Mouse (Mus musculus): ENCODE results near the gene Hhex. TPM values are rescaled to one million over a fixed set of nuclear protein-coding genes. Genes with fewer than 3 reads are reported as not detected.

Gene Hhex
- polyA plus RNA-seq, 1 experiment from 2014 or later = 11.8 TPM

DNA sequence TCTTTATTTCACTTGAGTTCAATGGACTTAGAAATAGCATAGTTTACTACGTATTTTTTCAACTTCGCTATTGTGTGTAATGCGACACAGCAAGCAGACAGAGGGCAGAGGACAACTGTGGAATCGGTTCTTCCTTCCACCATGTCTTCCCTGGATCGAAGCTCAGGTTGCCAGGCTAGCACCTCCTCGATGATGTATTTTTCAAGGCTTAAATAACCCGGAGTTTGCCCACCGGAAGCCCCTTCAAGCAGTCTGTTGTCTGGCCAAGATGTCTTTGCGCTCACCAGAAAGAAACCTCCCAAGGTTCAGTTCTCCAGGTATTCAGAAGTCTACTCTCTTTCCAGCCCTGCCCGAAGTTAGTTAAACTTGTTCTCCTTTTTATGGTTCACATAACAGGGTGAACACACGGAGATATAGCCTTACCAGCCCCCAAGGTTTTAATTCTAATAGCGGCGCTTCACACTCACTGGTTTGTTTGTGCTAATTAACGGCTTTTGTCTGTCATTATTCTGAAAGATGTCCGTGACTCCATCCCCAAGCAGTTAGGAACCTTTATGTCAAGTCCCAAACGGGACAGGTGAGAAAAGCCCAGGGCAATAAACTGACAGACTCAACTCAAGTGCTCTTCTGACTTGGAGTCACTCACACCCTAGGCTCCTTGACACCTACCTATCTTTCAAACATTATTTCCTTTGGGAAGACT lies 1.6 kb upstream of the Hhex start:
- H3K9me3 ChIP-seq (ENCODE audit: control insufficient read depth, low read length) = 0 out of 2 replicates have a peak, but pooled peaks cover 2% of the 10 kb centered on the region
- ATAC-seq = no peak
- no peak overlapping the region for H3K4me2 ChIP-seq (ENCODE audit: low read depth, low read length)

GRCm38 (mm10) chr19:37433895-37434262 lies 731 bp upstream of the Hhex start:
- peaks cover 14% of the 10 kb centered on the region for H3K4me1 ChIP-seq (ENCODE audit: control insufficient read depth, insufficient read depth, low read length)
- 2% methylated on average over 14 of the region's 14 CpGs for WGBS
- H3K9ac ChIP-seq (ENCODE audit: low read depth, low read length) = peak overlapping the region; percentile 74
- no peaks in the 10 kb centered on the region for H3K36me3 ChIP-seq (ENCODE audit: control insufficient read depth, insufficient read depth, low read length)
- H3K27me3 ChIP-seq (replicated peaks; ENCODE audit: control insufficient read depth, insufficient read depth, low read length) = peaks cover 56% of the 10 kb centered on the region
- H3K4me2 ChIP-seq (ENCODE audit: low read depth, low read length) = peak overlapping the region; percentile 94
- H3K9me3 ChIP-seq (ENCODE audit: control insufficient read depth, low read length) = 0 out of 2 replicates have a peak, but pooled peaks cover 2% of the 10 kb centered on the region
- peak overlapping the region; percentile 64 for H3K4me3 ChIP-seq (ENCODE audit: low read length)
- ATAC-seq = peak; percentile 30
- H3K27ac ChIP-seq (ENCODE audit: low read length) = no peak overlapping the region

More for the DNA sequence above, 1.6 kb upstream of the Hhex start:
- Histone ChIP-seq H3K4me1 (ENCODE audit: control insufficient read depth, insufficient read depth, low read length) (peaks cover 14% of the 10 kb centered on the region), H3K27me3 (replicated peaks; ENCODE audit: control insufficient read depth, insufficient read depth, low read length) (peaks cover 54% of the 10 kb centered on the region), H3K9ac (ENCODE audit: low read depth, low read length) (no peak overlapping the region), H3K27ac (ENCODE audit: low read length) (no peak overlapping the region), H3K4me3 (ENCODE audit: low read length) (no peak overlapping the region), H3K36me3 (ENCODE audit: control insufficient read depth, insufficient read depth, low read length) (no peaks in the 10 kb centered on the region)
- 22% methylated on average over 16 of the region's 16 CpGs for WGBS

- H3K27ac ChIP-seq (ENCODE audit: low read length) = peak overlapping the region; percentile 73
- peak overlapping the region; percentile 74 for H3K9ac ChIP-seq (ENCODE audit: low read depth, low read length)
- peak overlapping the region; percentile 64 for H3K4me3 ChIP-seq (ENCODE audit: low read length)
- peak; percentile 76 for ATAC-seq
- H3K9me3 ChIP-seq (ENCODE audit: control insufficient read depth, low read length) = 0 out of 2 replicates have a peak, but pooled peaks cover 2% of the 10 kb centered on the region
- H3K4me2 ChIP-seq (ENCODE audit: low read depth, low read length) = peak overlapping the region; percentile 94
- under 1% methylated on average over 77 of the region's 77 CpGs for WGBS
- no peaks in the 10 kb centered on the region for H3K36me3 ChIP-seq (ENCODE audit: control insufficient read depth, insufficient read depth, low read length)
- H3K4me1 ChIP-seq (ENCODE audit: control insufficient read depth, insufficient read depth, low read length) = peaks cover 14% of the 10 kb centered on the region
- peaks cover 64% of the 10 kb centered on the region for H3K27me3 ChIP-seq (replicated peaks; ENCODE audit: control insufficient read depth, insufficient read depth, low read length)
These were observed 637 bp downstream of the Hhex start for GRCm38 (mm10) chr19:37435041-37435852.

DNA sequence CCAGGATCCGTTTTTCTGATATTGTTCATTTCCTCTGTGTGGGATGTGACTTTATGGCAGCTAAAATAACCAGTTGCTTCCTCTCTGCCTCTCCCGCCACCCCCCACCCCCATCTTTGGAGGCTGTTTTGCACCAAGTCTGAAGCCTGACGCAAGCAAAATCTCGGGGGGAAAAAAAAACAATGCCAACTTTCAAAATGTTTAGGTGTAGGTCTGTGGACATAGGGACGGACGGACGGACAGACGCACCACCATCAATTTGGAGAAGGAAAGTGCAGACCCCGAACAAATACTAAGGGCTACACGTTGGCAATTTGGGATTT lies 1.2 kb downstream of the Hhex start:
- Histone ChIP-seq H3K27ac (ENCODE audit: low read length) (peak overlapping the region; percentile 27; the same call in 1 of the 2 replicates), H3K9me3 (ENCODE audit: control insufficient read depth, low read length) (0 out of 2 replicates have a peak, but pooled peaks cover 2% of the 10 kb centered on the region), H3K4me2 (ENCODE audit: low read depth, low read length) (0 out of 2 replicates have a peak overlapping the region, but pooled peaks have one; percentile 94), H3K9ac (ENCODE audit: low read depth, low read length) (no peak overlapping the region), H3K4me1 (ENCODE audit: control insufficient read depth, insufficient read depth, low read length) (peaks cover 14% of the 10 kb centered on the region), H3K36me3 (ENCODE audit: control insufficient read depth, insufficient read depth, low read length) (no peaks in the 10 kb centered on the region), H3K27me3 (replicated peaks; ENCODE audit: control insufficient read depth, insufficient read depth, low read length) (peaks cover 64% of the 10 kb centered on the region), H3K4me3 (ENCODE audit: low read length) (peak overlapping the region; percentile 64)
- WGBS = 11% methylated on average over 10 of the region's 10 CpGs
- ATAC-seq = no peak

- WGBS = 19% methylated on average over 28 of the region's 28 CpGs
- no peak for ATAC-seq
- no peaks in the 10 kb centered on the region for H3K36me3 ChIP-seq (ENCODE audit: control insufficient read depth, insufficient read depth, low read length)
- H3K4me3 ChIP-seq (ENCODE audit: low read length) = peak overlapping the region; percentile 14
- H3K4me1 ChIP-seq (ENCODE audit: control insufficient read depth, insufficient read depth, low read length) = peaks cover 14% of the 10 kb centered on the region
- H3K9ac ChIP-seq (ENCODE audit: low read depth, low read length) = no peak overlapping the region
- H3K9me3 ChIP-seq (ENCODE audit: control insufficient read depth, low read length) = no peaks in the 10 kb centered on the region
- peaks cover 62% of the 10 kb centered on the region for H3K27me3 ChIP-seq (replicated peaks; ENCODE audit: control insufficient read depth, insufficient read depth, low read length)
- 0 out of 2 replicates have a peak overlapping the region, but pooled peaks have one; percentile 16 for H3K27ac ChIP-seq (ENCODE audit: low read length)
- H3K4me2 ChIP-seq (ENCODE audit: low read depth, low read length) = peak overlapping the region; percentile 94; the same call in 1 of the 2 replicates
These were observed 2.1 kb downstream of the Hhex start for GRCm38 (mm10) chr19:37436514-37437288.

- peak overlapping the region; percentile 94; the same call in 1 of the 2 replicates for H3K4me2 ChIP-seq (ENCODE audit: low read depth, low read length)
- H3K9ac ChIP-seq (ENCODE audit: low read depth, low read length) = no peak overlapping the region
- no peak overlapping the region for H3K27ac ChIP-seq (ENCODE audit: low read length)
- H3K27me3 ChIP-seq (replicated peaks; ENCODE audit: control insufficient read depth, insufficient read depth, low read length) = peaks cover 60% of the 10 kb centered on the region
- H3K36me3 ChIP-seq (ENCODE audit: control insufficient read depth, insufficient read depth, low read length) = no peaks in the 10 kb centered on the region
- no peak for ATAC-seq
- peak overlapping the region; percentile 14 for H3K4me3 ChIP-seq (ENCODE audit: low read length)
- no peaks in the 10 kb centered on the region for H3K9me3 ChIP-seq (ENCODE audit: control insufficient read depth, low read length)
- 18% methylated on average over 14 of the region's 14 CpGs for WGBS
- H3K4me1 ChIP-seq (ENCODE audit: control insufficient read depth, insufficient read depth, low read length) = peaks cover 14% of the 10 kb centered on the region
These were observed 2.6 kb downstream of the Hhex start for GRCm38 (mm10) chr19:37437289-37437606.

GRCm38 (mm10) chr19:37440181-37440580 lies 5.6 kb downstream of the Hhex start:
- 74% methylated on average over 4 of the region's 4 CpGs for WGBS
- Histone ChIP-seq H3K4me2 (ENCODE audit: low read depth, low read length) (no peak overlapping the region), H3K4me1 (ENCODE audit: control insufficient read depth, insufficient read depth, low read length) (no peaks in the 10 kb centered on the region; the same call in 1 of the 2 replicates), H3K9me3 (ENCODE audit: control insufficient read depth, low read length) (no peaks in the 10 kb centered on the region), H3K36me3 (ENCODE audit: control insufficient read depth, insufficient read depth, low read length) (no peaks in the 10 kb centered on the region), H3K4me3 (ENCODE audit: low read length) (no peak overlapping the region), H3K9ac (ENCODE audit: low read depth, low read length) (no peak overlapping the region), H3K27ac (ENCODE audit: low read length) (no peak overlapping the region), H3K27me3 (replicated peaks; ENCODE audit: control insufficient read depth, insufficient read depth, low read length) (peaks cover 36% of the 10 kb centered on the region)
- no peak for ATAC-seq

DNA sequence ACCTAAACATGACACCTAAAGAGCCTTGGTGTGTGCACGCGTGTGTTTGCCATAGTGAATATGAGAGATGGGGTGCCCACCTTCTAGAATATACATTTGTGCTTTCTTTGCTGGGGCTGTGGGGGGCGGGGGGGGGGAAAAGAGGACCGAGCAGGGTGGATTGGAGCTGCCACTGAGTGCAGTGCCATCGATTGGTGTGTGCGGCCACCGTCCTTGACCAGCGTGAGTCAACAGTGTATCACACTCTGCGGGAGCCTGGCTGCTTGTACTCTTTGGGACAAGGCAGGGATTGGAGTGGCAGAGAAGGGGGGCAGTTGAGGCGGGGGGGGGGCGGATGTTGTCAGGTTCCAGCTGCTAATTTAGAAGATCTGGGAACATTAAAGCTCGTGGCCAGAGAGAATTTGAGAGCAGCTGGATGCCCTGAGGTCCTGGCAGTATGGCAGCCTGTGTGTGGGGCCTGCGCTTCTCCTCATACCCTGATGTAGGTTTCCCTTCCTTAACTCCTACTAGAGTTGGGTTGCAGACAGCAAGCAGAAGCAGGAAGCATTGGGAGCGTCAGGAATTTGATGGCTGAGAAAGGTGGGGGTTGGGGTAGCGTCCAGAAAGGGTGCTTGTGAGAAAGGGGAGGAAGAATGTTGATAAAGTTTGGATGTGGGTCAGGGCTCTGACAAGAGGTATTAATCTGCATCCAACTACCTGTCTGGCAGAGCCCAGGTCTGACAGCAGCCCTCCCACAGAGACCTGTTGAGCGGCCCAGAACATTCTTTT lies 6.3 kb downstream of the Hhex start:
- no peak for ATAC-seq
- H3K4me2 ChIP-seq (ENCODE audit: low read depth, low read length) = no peak overlapping the region
- no peak overlapping the region for H3K27ac ChIP-seq (ENCODE audit: low read length)
- H3K9me3 ChIP-seq (ENCODE audit: control insufficient read depth, low read length) = no peaks in the 10 kb centered on the region
- 65% methylated on average over 16 of the region's 16 CpGs for WGBS
- H3K36me3 ChIP-seq (ENCODE audit: control insufficient read depth, insufficient read depth, low read length) = no peaks in the 10 kb centered on the region
- no peaks in the 10 kb centered on the region for H3K4me1 ChIP-seq (ENCODE audit: control insufficient read depth, insufficient read depth, low read length)
- H3K4me3 ChIP-seq (ENCODE audit: low read length) = no peak overlapping the region
- peaks cover 30% of the 10 kb centered on the region for H3K27me3 ChIP-seq (replicated peaks; ENCODE audit: control insufficient read depth, insufficient read depth, low read length)
- H3K9ac ChIP-seq (ENCODE audit: low read depth, low read length) = no peak overlapping the region

Data from intestine, embryonic 16.5 days (tissue).